Mouse (Mus musculus) heart, embryonic 16.5 days (tissue): ENCODE measurements around the gene Cmtr1. TPM values are rescaled to one million over a fixed set of nuclear protein-coding genes. Genes with fewer than 3 reads are reported as not detected.
A peak's percentile ranks its signal among the peaks of the same experiment; 100 is the strongest.

Experiments used
- ATAC-seq: fragments of 200-750 bp; cut with Nextera tagmentation; replicated peaks from 2 replicates; pipeline ENCODE4 v1.8.0; 2017; ENCODE audit warnings: moderate number of reproducible peaks; ENCODE audit not compliant: insufficient read depth, low FRiP score; ENCODE audit errors: extremely low read depth
- H3K27ac ChIP-seq: fragments of 300-500 bp; sonication (generic); 2 replicates; pipeline ENCODE4 v1.5.1; 2014; ENCODE audit warnings: mild to moderate bottlenecking, low read length, control low read depth, moderate library complexity
- H3K27me3 ChIP-seq: fragments of 300-500 bp; sonication (generic); 2 replicates; pipeline ENCODE4 v1.6.1; 2014; ENCODE audit warnings: low read length, mixed read lengths; ENCODE audit not compliant: control insufficient read depth, insufficient read depth
- H3K36me3 ChIP-seq: fragments of 300-500 bp; sonication (generic); 2 replicates; pipeline ENCODE4 v1.6.1; 2014; ENCODE audit not compliant: control insufficient read depth, insufficient read depth
- H3K4me1 ChIP-seq: fragments of 300-500 bp; sonication (generic); 2 replicates; pipeline ENCODE4 v1.6.1; 2014; ENCODE audit warnings: low read length, mixed read lengths; ENCODE audit not compliant: control insufficient read depth, insufficient read depth
- H3K4me2 ChIP-seq: fragments of 300-500 bp; sonication (generic); 2 replicates; pipeline ENCODE4 v1.6.1; 2014; ENCODE audit warnings: low read depth, mild to moderate bottlenecking, control low read depth, low read length
- H3K4me3 ChIP-seq: fragments of 300-500 bp; sonication (generic); 2 replicates; pipeline ENCODE4 v1.5.1; 2014; ENCODE audit warnings: mild to moderate bottlenecking, control low read depth, low read length
- H3K9ac ChIP-seq: fragments of 300-500 bp; sonication (generic); 2 replicates; pipeline ENCODE4 v1.6.1; 2014; ENCODE audit warnings: low read length, control low read depth
- H3K9me3 ChIP-seq: fragments of 300-500 bp; sonication (generic); replicated peaks from 2 replicates; pipeline ENCODE4 v1.6.1; 2016; ENCODE audit warnings: low read length; ENCODE audit not compliant: control insufficient read depth
- WGBS: fragments of 180-500 bp; shearing (Covaris S2); extraction: QIAGEN DNeasy Blood & Tissue Kit; methylation state at CpG from one replicate; pipeline ENCODE4 v1.1.7; 2014; 5-methylcytosine and 5-hydroxymethylcytosine counted together
- polyA plus RNA-seq: library from polyadenylated mRNA; unstranded; fragments of >200 nt; fragmentation: Nextera tagmentation; extraction: Ambion mirVana; gene quantifications from 2 replicates; pipeline ENCODE4 v1.2.1, GENCODE M21; 2015

Gene Cmtr1
- polyA plus RNA-seq, 1 experiment from 2014 or later: 90.5 TPM

GRCm38 (mm10) chr17:29660762-29661391 lies 482 bp downstream of the Cmtr1 start:
- Histone ChIP-seq H3K9ac (peak overlapping the region; percentile 98), H3K4me2 (peak overlapping the region; percentile 81), H3K4me1 (peaks cover 5% of the 10 kb centered on the region), H3K36me3 (peaks cover 2% of the 10 kb centered on the region; the same call in 1 of the 2 replicates), H3K27me3 (no peaks in the 10 kb centered on the region), H3K9me3 (no peaks in the 10 kb centered on the region), H3K27ac (peak overlapping the region; percentile 95), H3K4me3 (peak overlapping the region; percentile 98)
- ATAC-seq: peak; percentile 10
- under 1% methylated on average over 41 of the region's 41 CpGs for WGBS

GRCm38 (mm10) chr17:29662145-29662544 lies 1.8 kb downstream of the Cmtr1 start:
- no peak for ATAC-seq
- Histone ChIP-seq H3K36me3 (peaks cover 2% of the 10 kb centered on the region; the same call in 1 of the 2 replicates), H3K9ac (no peak overlapping the region), H3K27ac (no peak overlapping the region), H3K4me3 (no peak overlapping the region), H3K4me2 (no peak overlapping the region), H3K9me3 (no peaks in the 10 kb centered on the region), H3K27me3 (no peaks in the 10 kb centered on the region), H3K4me1 (peaks cover 5% of the 10 kb centered on the region)
- 85% methylated on average over 6 of the region's 6 CpGs for WGBS

- no peaks in the 10 kb centered on the region for H3K4me1 ChIP-seq
- H3K27me3 ChIP-seq: no peaks in the 10 kb centered on the region
- H3K4me2 ChIP-seq: no peak overlapping the region
- no peak overlapping the region for H3K4me3 ChIP-seq
- no peak overlapping the region for H3K9ac ChIP-seq
- 82% methylated on average over 10 of the region's 10 CpGs for WGBS
- H3K27ac ChIP-seq: no peak overlapping the region
- ATAC-seq: no peak
- H3K9me3 ChIP-seq: no peaks in the 10 kb centered on the region
- H3K36me3 ChIP-seq: peaks cover 8% of the 10 kb centered on the region
Observed at GRCm38 (mm10) chr17:29668051-29668986, 7.9 kb downstream of the Cmtr1 start.

- 84% methylated on average over 4 of the region's 4 CpGs for WGBS
- no peaks in the 10 kb centered on the region for H3K27me3 ChIP-seq
- no peaks in the 10 kb centered on the region for H3K9me3 ChIP-seq
- H3K4me1 ChIP-seq: no peaks in the 10 kb centered on the region
- H3K9ac ChIP-seq: no peak overlapping the region
- no peak overlapping the region for H3K4me3 ChIP-seq
- ATAC-seq: no peak
- peaks cover 15% of the 10 kb centered on the region for H3K36me3 ChIP-seq
- no peak overlapping the region for H3K27ac ChIP-seq
- H3K4me2 ChIP-seq: no peak overlapping the region
Observed at GRCm38 (mm10) chr17:29669030-29669429, 8.6 kb downstream of the Cmtr1 start.

- H3K9ac ChIP-seq: no peak overlapping the region
- no peak overlapping the region for H3K4me3 ChIP-seq
- H3K4me2 ChIP-seq: no peak overlapping the region
- no peaks in the 10 kb centered on the region for H3K4me1 ChIP-seq
- no peak for ATAC-seq
- no peaks in the 10 kb centered on the region for H3K9me3 ChIP-seq
- peaks cover 21% of the 10 kb centered on the region for H3K36me3 ChIP-seq
- H3K27me3 ChIP-seq: no peaks in the 10 kb centered on the region
- H3K27ac ChIP-seq: no peak overlapping the region
Observed at GRCm38 (mm10) chr17:29669936-29670335, 9.5 kb downstream of the Cmtr1 start.

GRCm38 (mm10) chr17:29671021-29671420 lies 10.6 kb downstream of the Cmtr1 start:
- no peak overlapping the region for H3K4me2 ChIP-seq
- WGBS: 77% methylated on average over 2 of the region's 2 CpGs
- H3K36me3 ChIP-seq: peaks cover 25% of the 10 kb centered on the region
- H3K9ac ChIP-seq: no peak overlapping the region
- H3K4me3 ChIP-seq: no peak overlapping the region
- H3K4me1 ChIP-seq: no peaks in the 10 kb centered on the region
- H3K9me3 ChIP-seq: no peaks in the 10 kb centered on the region
- no peak overlapping the region for H3K27ac ChIP-seq
- H3K27me3 ChIP-seq: no peaks in the 10 kb centered on the region
- ATAC-seq: no peak

GRCm38 (mm10) chr17:29673325-29673724 lies 12.9 kb downstream of the Cmtr1 start:
- peaks cover 42% of the 10 kb centered on the region for H3K36me3 ChIP-seq
- H3K9ac ChIP-seq: no peak overlapping the region
- H3K4me3 ChIP-seq: no peak overlapping the region
- no peaks in the 10 kb centered on the region for H3K9me3 ChIP-seq
- ATAC-seq: no peak
- no peak overlapping the region for H3K4me2 ChIP-seq
- no peaks in the 10 kb centered on the region for H3K4me1 ChIP-seq
- 90% methylated on average over 4 of the region's 4 CpGs for WGBS
- H3K27ac ChIP-seq: no peak overlapping the region
- no peaks in the 10 kb centered on the region for H3K27me3 ChIP-seq

GRCm38 (mm10) chr17:29678526-29678925 lies 18.1 kb downstream of the Cmtr1 start:
- Histone ChIP-seq H3K9ac (no peak overlapping the region), H3K36me3 (peaks cover 53% of the 10 kb centered on the region), H3K27ac (no peak overlapping the region), H3K4me3 (no peak overlapping the region), H3K4me1 (peaks cover 3% of the 10 kb centered on the region), H3K27me3 (no peaks in the 10 kb centered on the region), H3K4me2 (no peak overlapping the region), H3K9me3 (no peaks in the 10 kb centered on the region)
- WGBS: 82% methylated on average over 8 of the region's 8 CpGs
- ATAC-seq: no peak
